Mouse (Mus musculus) kidney, adult 2 months (tissue): ENCODE data around the gene Frmd4b. TPM values are rescaled to one million over a fixed set of nuclear protein-coding genes. Genes with fewer than 3 reads are reported as not detected.
A peak's percentile ranks its signal among the peaks of the same experiment; 100 is the strongest.

Experiments used
- DNase-seq: peaks from one replicate; pipeline ENCODE4 v3.0.0; 2021
- H3K27ac ChIP-seq: fragments of 200-500 bp; 2 replicates; pipeline ENCODE4 v1.5.1; 2012; ENCODE audit warnings: low read depth, low read length, control low read depth, inconsistent platforms; ENCODE audit not compliant: insufficient read depth
- H3K27me3 ChIP-seq: fragments of 200-500 bp; replicated peaks from 2 replicates; pipeline ENCODE4 v1.6.1; 2012; ENCODE audit warnings: mild to moderate bottlenecking, moderate library complexity, low read length, inconsistent platforms; ENCODE audit not compliant: control insufficient read depth, insufficient read depth
- H3K36me3 ChIP-seq: fragments of 200-500 bp; 2 replicates; pipeline ENCODE4 v1.6.1; 2012; ENCODE audit warnings: mild to moderate bottlenecking, moderate library complexity, low read length, inconsistent platforms; ENCODE audit not compliant: control insufficient read depth, insufficient read depth
- H3K4me1 ChIP-seq: fragments of 200-500 bp; 2 replicates; pipeline ENCODE4 v1.6.1; 2011; ENCODE audit warnings: low read length; ENCODE audit not compliant: control insufficient read depth, insufficient read depth
- H3K4me3 ChIP-seq: fragments of 200-500 bp; 2 replicates; pipeline ENCODE4 v1.5.1; 2011; ENCODE audit warnings: mild to moderate bottlenecking, low read depth, low read length, control low read depth; ENCODE audit not compliant: insufficient read depth
- CTCF ChIP-seq: fragments of 200-500 bp; conservative IDR thresholded peaks from 2 replicates; pipeline ENCODE4 v1.5.1; 2011; ENCODE audit warnings: low read depth, mild to moderate bottlenecking, control low read depth, low read length, moderate library complexity, mixed read lengths; ENCODE audit not compliant: insufficient read depth, insufficient read length
- POLR2A ChIP-seq: fragments of 200-500 bp; IDR thresholded peaks from one replicate; pipeline ENCODE4 v1.6.1; 2011; ENCODE audit warnings: low read depth, low read length, control low read depth
- WGBS: fragments of 180-500 bp; shearing (Covaris S2); methylation state at CpG from one replicate; pipeline ENCODE4 v1.1.7; 2018; 5-methylcytosine and 5-hydroxymethylcytosine counted together
- polyA plus RNA-seq: library from polyadenylated mRNA; depleted of rRNA; stranded (reverse); fragments of >200 nt; gene quantifications from 2 replicates; pipeline ENCODE4 v1.2.3, GENCODE M21; 2012

The Frmd4b gene
- polyA plus RNA-seq, 1 experiment = 18.2 TPM

DNA sequence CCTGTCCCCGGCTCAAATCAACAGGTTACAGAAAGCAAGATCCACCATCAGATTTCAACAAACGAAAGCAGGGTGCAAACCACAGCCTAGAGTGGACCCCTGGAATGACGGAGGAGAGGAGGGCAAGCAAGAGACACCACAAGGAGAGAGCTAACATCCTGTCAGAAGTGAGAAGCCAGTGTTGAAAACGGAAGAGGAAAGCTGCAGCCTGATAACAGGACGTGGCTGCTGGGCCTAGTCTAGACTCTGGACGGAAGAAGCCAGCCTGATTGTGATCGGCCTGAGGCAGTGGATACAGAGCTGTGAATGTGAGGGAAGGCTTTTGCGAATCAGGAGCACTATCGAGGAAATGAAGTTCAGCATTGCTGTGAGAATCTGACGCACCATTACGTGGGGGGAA lies 296.2 kb downstream of the Frmd4b start:
- H3K4me3 ChIP-seq = no peak overlapping the region
- H3K27me3 ChIP-seq = no peaks in the 10 kb centered on the region
- no peak for DNase-seq
- H3K4me1 ChIP-seq = no peaks in the 10 kb centered on the region
- H3K36me3 ChIP-seq = no peaks in the 10 kb centered on the region; the same call in 1 of the 2 replicates
- TF ChIP-seq POLR2A = no peak
- TF ChIP-seq CTCF = no peak
- no peak overlapping the region for H3K27ac ChIP-seq
- WGBS = 68% methylated on average over 11 of the region's 11 CpGs

DNA sequence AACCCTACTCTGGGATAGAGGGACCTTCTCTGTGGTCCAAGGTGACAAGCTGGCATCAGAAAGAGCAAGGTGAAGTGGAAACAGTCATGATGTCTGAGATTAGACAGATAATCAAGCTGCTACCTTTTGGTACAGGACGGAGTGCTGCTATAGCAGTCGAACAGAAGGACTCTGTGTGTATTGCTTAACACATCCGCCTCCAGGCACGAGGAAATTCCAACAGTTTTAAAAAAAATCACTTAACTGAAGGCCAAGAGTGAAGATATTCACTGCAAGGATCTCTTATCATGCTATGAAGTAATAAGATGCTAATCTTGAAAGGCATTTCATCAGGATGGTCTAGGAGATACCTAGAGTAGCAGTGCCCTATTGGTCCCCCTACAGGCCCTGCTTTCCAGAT lies 298.3 kb downstream of the Frmd4b start:
- TF ChIP-seq POLR2A = no peak
- no peak for TF ChIP-seq CTCF
- Histone ChIP-seq H3K4me3 (no peak overlapping the region), H3K36me3 (no peaks in the 10 kb centered on the region; the same call in 1 of the 2 replicates), H3K4me1 (no peaks in the 10 kb centered on the region), H3K27me3 (no peaks in the 10 kb centered on the region), H3K27ac (no peak overlapping the region)
- WGBS = 72% methylated on average over 4 of the region's 4 CpGs
- no peak for DNase-seq

DNA sequence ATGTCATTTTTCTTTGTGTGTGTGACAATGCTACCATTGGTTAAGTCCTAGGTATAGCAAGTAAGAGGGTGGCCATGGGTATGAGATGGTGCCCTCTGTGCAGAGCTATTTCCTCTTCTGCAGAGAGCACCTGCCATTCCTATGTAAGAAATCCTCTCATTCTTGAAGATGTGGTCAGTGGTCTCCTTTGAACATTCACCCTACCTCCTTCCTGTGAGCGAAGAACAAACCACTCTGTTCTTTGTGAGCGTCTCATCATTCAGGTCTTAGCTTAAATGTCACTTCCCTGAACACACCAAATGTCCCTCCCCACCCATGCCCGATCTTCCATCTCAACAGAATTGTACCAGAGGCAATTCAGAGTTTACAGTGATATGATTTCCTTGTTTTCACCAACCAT lies 299.4 kb downstream of the Frmd4b start:
- H3K4me1 ChIP-seq = no peaks in the 10 kb centered on the region
- no peak overlapping the region for H3K27ac ChIP-seq
- no peaks in the 10 kb centered on the region; the same call in 1 of the 2 replicates for H3K36me3 ChIP-seq
- no peak overlapping the region for H3K4me3 ChIP-seq
- no peaks in the 10 kb centered on the region for H3K27me3 ChIP-seq
- DNase-seq = no peak
- 94% methylated on average over 3 of the region's 3 CpGs for WGBS
- no peak for TF ChIP-seq CTCF
- no peak for TF ChIP-seq POLR2A

DNA sequence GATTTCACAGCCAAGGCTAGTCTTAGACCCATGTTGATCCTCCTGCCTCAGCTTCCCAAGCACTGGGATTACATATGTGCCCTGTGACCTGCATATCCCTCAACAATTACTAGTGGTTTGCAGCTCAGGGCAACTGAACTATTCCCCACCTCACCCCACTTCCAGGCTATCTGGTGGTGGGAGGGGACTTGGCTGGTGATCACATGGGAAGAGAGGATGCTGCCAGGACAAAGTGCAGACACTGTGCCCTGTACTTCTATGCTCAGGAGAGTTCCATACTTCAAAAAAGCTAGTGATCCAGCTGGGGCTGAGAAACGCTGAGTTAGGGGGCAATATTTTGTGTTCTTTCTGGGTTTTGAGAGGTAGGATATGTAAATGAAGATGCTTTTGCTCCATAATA lies 300.6 kb downstream of the Frmd4b start:
- H3K27me3 ChIP-seq = no peaks in the 10 kb centered on the region
- no peak overlapping the region for H3K27ac ChIP-seq
- WGBS = 78% methylated on average over 1 of the region's 1 CpGs
- TF ChIP-seq CTCF = no peak
- TF ChIP-seq POLR2A = no peak
- peak; percentile 41 for DNase-seq
- no peaks in the 10 kb centered on the region; the same call in 1 of the 2 replicates for H3K36me3 ChIP-seq
- H3K4me1 ChIP-seq = no peaks in the 10 kb centered on the region
- no peak overlapping the region for H3K4me3 ChIP-seq

DNA sequence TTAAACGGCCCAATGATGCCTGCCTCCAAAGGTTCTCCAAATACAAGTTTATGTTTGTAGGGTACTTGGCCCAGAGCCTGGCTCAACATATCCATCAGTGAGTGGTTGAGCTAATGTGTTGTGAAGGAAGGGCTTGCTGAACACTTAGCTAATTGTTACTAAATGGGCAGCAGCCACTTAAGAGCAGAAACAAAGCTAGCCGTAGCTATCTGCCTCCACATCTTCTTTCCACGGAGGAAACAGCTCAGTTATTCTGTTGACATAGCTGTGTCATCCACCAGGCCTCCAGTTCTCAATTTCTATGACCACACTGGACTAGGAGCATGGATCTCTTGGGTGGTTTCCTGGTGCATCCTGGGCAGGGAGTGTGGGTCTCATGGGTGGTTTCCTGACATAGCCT lies 302.0 kb downstream of the Frmd4b start:
- no peaks in the 10 kb centered on the region for H3K27me3 ChIP-seq
- TF ChIP-seq CTCF (no peak), POLR2A (no peak)
- DNase-seq = no peak
- no peak overlapping the region for H3K27ac ChIP-seq
- no peaks in the 10 kb centered on the region for H3K4me1 ChIP-seq
- no peak overlapping the region for H3K4me3 ChIP-seq
- 60% methylated on average over 3 of the region's 3 CpGs for WGBS
- H3K36me3 ChIP-seq = no peaks in the 10 kb centered on the region; the same call in 1 of the 2 replicates

DNA sequence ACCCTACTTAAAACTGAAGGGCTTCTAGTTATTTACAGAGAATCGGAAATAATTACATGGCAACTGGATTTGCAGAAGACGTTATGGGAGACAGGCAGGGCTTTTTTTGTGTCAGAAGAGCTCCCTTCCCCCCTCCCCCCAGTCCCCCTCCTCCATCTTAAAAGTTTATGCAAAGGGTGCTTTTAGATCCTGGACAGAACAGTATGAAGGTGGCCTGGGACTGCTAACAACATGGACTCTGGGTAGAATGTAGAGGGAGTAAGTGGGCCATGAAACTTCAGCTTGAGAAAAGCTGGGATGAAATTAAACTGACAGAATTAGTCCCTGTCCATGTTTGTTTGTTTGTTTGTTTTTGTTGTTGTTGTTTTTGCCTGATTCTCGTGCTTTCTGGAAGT lies 304.8 kb downstream of the Frmd4b start:
- Histone ChIP-seq H3K27ac (no peak overlapping the region), H3K4me3 (peak overlapping the region; percentile 57), H3K4me1 (no peaks in the 10 kb centered on the region; the same call in 1 of the 2 replicates), H3K36me3 (no peaks in the 10 kb centered on the region), H3K27me3 (no peaks in the 10 kb centered on the region)
- TF ChIP-seq POLR2A (no peak), CTCF (no peak)
- 17% methylated on average over 3 of the region's 3 CpGs for WGBS
- DNase-seq = no peak

DNA sequence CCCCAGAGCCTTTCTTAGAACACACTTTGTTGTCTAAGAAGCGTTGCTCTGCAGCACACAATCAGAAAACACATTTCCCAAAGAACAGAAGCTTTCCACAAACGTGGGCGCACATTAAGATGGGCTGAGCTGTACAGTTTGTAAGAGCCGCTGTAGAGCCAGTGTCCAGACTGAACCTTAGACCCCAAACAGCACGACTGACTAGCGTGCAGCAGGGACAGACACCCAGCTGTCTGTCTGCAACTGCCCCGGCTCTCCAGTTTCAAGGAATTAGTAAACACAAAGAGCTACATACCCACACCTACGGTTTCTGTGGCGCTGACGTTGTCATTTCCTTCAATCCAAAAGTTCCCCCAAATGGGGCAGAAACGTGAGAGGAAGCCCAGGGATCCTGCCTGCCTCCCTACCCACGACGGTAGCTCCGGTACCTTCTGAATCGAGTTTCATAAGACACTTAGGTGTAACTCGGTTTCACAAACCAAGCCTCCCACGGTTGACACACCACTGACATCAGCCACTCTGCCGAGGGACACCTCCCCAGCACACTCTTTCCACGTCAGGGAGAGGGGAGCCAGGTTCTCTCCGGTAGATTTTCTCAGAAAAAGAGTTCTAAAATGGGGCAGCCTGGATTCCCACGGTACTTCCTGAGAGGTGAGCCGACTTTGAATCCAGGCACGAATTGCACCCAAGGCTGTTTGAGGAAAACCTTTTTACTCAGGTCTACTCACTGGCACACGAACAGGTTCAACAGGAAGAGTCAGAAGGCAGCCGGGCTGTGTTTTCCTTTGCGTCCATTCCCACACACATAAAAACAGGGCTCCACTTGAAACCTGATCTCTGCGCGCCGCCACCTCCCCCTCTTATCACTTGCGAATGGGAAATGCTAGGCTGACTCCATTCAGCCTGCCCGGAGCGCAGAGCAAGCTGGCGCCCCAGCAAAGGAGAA lies 305.5 kb downstream of the Frmd4b start:
- TF ChIP-seq POLR2A (no peak), CTCF (no peak)
- peak; percentile 77 for DNase-seq
- 10% methylated on average over 33 of the region's 33 CpGs for WGBS
- H3K4me3 ChIP-seq = peak overlapping the region; percentile 57
- H3K27ac ChIP-seq = peak overlapping the region; percentile 74
- no peaks in the 10 kb centered on the region for H3K36me3 ChIP-seq
- H3K4me1 ChIP-seq = no peaks in the 10 kb centered on the region; the same call in 1 of the 2 replicates
- no peaks in the 10 kb centered on the region for H3K27me3 ChIP-seq
